Mouse (Mus musculus): ENCODE data around the gene Csgalnact2.

DNA sequence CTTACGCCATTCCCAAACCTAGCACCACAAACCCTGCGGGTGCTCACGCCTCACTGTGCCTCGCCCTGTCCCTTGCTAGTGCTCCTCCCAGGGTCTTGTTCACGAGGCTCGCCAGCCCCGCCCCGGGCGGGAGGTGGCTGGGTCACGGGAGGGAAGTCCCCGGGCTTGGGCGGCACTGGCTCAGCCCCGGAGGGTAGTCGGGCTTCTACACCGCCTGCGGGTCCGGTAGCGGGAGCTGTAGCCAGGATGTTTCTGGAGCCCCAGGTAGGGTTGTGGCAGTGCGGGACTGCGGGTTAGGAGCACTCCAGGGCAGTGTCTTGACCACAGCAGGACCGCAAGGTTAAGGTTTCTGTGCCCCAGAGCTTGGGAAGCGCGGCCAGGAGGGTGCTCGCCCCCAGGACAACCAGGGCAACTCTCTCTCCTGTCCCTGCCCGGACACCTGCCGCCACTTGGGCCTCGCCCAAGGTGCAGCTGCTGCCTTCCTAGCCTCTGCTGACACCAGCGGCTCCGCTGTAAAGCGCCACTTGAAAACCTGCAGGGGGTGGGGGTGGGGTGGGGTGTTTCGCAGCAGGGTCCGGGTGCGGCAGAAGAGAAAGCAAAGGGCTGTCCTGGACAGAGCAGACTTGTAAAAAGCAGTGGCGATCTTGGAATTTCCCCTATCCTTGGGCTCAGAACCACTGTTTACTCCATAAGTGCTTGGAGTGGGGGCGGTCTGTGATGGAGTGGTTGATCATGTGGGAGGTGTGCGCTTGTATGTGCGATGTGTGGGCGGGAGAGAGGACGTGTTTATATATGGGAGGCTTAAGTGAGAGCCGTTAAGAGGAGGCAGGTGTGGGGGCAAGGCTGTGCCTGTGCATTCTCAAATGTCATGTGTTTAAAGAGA, 72.5 kb downstream of the Csgalnact2 start:
- TF ChIP-seq CTCF (IDR thresholded peaks at IDR 0.05; ENCODE audit: low read depth) = no peak
- TF ChIP-seq EP300 (IDR thresholded peaks at IDR 0.05; ENCODE audit: low read depth) = no peak

Data from liver, embryonic 14.5 days (tissue).